Mouse (Mus musculus) testis, adult 2 months (tissue): ENCODE data around the gene Zfp362. TPM values are rescaled to one million over a fixed set of nuclear protein-coding genes. Genes with fewer than 3 reads are reported as not detected.

Source experiments
- H3K27ac ChIP-seq: fragments of 200-500 bp; 2 replicates; pipeline ENCODE4 v1.5.1; 2012; ENCODE audit warnings: low read depth, low read length; ENCODE audit not compliant: control insufficient read depth, insufficient read depth
- H3K27me3 ChIP-seq: fragments of 200-500 bp; 2 replicates; pipeline ENCODE4 v1.6.1; 2012; ENCODE audit warnings: mild to moderate bottlenecking, low read length, moderate library complexity; ENCODE audit not compliant: control insufficient read depth, insufficient read depth
- H3K36me3 ChIP-seq: fragments of 200-500 bp; 2 replicates; pipeline ENCODE4 v1.6.1; 2012; ENCODE audit warnings: mild to moderate bottlenecking, low read length; ENCODE audit not compliant: control insufficient read depth, insufficient read depth
- H3K4me1 ChIP-seq: fragments of 200-500 bp; 2 replicates; pipeline ENCODE4 v1.6.1; 2012; ENCODE audit warnings: low read length; ENCODE audit not compliant: control insufficient read depth, insufficient read depth
- H3K4me3 ChIP-seq: fragments of 200-500 bp; 2 replicates; pipeline ENCODE4 v1.5.1; 2012; ENCODE audit warnings: low read depth, mild to moderate bottlenecking, low read length, moderate library complexity, mixed read lengths; ENCODE audit not compliant: control insufficient read depth
- CTCF ChIP-seq: fragments of 200-500 bp; IDR thresholded peaks from 2 replicates; pipeline ENCODE4 v1.5.1; 2012; ENCODE audit warnings: low read depth, mild to moderate bottlenecking, inconsistent platforms, low read length, moderate library complexity; ENCODE audit not compliant: control insufficient read depth, insufficient read depth, insufficient replicate concordance
- POLR2A ChIP-seq: fragments of 200-500 bp; IDR thresholded peaks from 2 replicates; pipeline ENCODE4 v1.6.1; 2012; ENCODE audit warnings: low read depth, mild to moderate bottlenecking, inconsistent platforms, low read length, moderate library complexity; ENCODE audit not compliant: control insufficient read depth
- polyA plus RNA-seq: library from polyadenylated mRNA; depleted of rRNA; stranded (reverse); fragments of >200 nt; gene quantifications from 2 replicates; pipeline ENCODE4 v1.2.3, GENCODE M21; 2012

Gene Zfp362
- polyA plus RNA-seq, 1 experiment: 16.0 TPM

DNA sequence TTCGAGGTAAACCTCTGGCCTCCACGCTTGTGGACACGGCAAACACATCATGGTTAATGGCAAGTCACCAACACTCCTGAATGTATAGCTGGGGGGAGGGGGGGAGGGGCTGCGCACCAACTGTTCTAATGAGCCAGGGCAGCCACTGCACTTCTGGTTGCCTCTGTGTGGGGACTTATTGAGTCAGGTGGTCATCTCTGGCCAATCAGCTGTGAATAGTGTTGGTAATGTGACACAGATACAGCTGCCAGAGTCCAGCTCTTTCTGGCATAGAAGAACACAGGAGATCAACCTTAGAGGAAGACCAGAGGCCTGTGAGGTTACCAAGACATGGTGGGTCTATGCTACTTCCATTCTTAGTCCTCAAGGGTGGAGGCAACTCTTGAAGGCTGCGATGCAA is 35.1 kb downstream of the Zfp362 start:
- H3K27ac ChIP-seq: no peak overlapping the region
- TF ChIP-seq CTCF (no peak), POLR2A (no peak)
- no peaks in the 10 kb centered on the region for H3K27me3 ChIP-seq
- peaks cover 12% of the 10 kb centered on the region for H3K4me1 ChIP-seq
- no peak overlapping the region for H3K4me3 ChIP-seq
- H3K36me3 ChIP-seq: no peaks in the 10 kb centered on the region

DNA sequence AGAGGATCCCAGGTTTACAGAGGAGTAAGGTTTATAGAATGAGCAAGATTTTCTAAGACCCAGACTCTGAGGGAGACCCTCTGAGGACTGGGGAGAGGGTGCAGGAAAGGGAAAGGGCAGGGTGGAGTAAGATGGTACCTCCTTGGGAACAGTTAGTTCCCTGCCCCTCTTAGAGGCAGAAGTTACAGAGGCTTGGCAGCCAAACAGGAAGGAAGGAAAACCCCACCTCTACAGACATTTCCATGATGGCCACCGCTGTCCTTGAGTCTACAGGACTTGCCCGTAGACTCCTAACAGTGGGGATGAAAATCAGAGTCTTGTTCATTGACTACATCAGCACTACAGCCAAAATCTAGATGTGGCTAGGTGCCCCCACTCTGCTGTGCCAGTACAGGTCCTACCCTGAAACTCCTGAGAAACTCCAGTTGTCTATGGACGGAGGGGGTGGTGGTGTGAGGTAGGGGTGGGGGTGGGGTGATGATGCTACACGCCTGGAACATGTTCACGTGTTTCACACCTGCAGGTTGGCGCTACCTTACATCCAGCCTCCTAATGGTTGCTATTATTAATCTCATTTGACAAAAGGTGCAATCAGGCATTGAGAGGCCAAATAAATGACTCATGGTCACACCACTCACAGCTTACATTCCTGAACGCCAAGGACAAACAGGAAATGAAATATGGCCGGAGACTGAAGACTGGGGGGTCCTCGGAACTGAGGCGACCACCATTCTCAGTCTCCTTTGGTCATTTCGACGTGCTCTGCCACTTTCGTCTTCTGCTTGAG is 36.1 kb downstream of the Zfp362 start:
- TF ChIP-seq CTCF (no peak), POLR2A (no peak)
- no peak overlapping the region for H3K27ac ChIP-seq

GRCm38 (mm10) chr4:128768120-128768519 is 37.7 kb downstream of the Zfp362 start:
- no peaks in the 10 kb centered on the region for H3K36me3 ChIP-seq
- H3K4me3 ChIP-seq: no peak overlapping the region
- peaks cover 12% of the 10 kb centered on the region for H3K4me1 ChIP-seq
- no peak overlapping the region for H3K27ac ChIP-seq
- H3K27me3 ChIP-seq: no peaks in the 10 kb centered on the region
- TF ChIP-seq POLR2A (no peak), CTCF (no peak)

More for the DNA sequence above, 36.1 kb downstream of the Zfp362 start:
- Histone ChIP-seq H3K4me1 (peaks cover 12% of the 10 kb centered on the region), H3K4me3 (no peak overlapping the region), H3K36me3 (no peaks in the 10 kb centered on the region), H3K27me3 (no peaks in the 10 kb centered on the region)

DNA sequence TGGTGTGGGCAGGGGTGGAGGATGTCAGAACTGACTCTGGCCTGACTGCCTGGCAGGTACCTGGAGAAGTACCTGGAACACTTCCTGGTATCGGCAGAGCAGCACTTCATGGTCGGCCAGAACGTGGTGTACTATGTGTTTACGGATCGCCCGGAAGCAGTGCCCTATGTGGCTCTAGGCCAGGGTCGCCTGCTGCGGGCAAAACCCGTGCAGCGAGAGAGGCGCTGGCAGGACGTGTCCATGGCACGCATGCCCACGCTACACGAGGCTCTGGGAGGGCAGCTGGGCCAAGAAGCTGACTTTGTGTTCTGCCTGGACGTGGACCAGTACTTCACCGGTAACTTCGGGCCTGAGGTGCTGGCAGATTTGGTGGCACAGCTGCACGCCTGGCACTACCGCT is 38.9 kb downstream of the Zfp362 start:
- peaks cover 12% of the 10 kb centered on the region for H3K4me1 ChIP-seq
- H3K27ac ChIP-seq: no peak overlapping the region
- H3K27me3 ChIP-seq: no peaks in the 10 kb centered on the region
- TF ChIP-seq CTCF: no peak
- TF ChIP-seq POLR2A: no peak
- no peaks in the 10 kb centered on the region for H3K36me3 ChIP-seq
- H3K4me3 ChIP-seq: peak overlapping the region; percentile 11

GRCm38 (mm10) chr4:128760029-128760428 is 45.8 kb downstream of the Zfp362 start:
- no peaks in the 10 kb centered on the region for H3K4me1 ChIP-seq
- H3K27me3 ChIP-seq: no peaks in the 10 kb centered on the region
- H3K27ac ChIP-seq: no peak overlapping the region
- TF ChIP-seq CTCF: no peak
- TF ChIP-seq POLR2A: no peak
- no peak overlapping the region for H3K4me3 ChIP-seq
- H3K36me3 ChIP-seq: no peaks in the 10 kb centered on the region

DNA sequence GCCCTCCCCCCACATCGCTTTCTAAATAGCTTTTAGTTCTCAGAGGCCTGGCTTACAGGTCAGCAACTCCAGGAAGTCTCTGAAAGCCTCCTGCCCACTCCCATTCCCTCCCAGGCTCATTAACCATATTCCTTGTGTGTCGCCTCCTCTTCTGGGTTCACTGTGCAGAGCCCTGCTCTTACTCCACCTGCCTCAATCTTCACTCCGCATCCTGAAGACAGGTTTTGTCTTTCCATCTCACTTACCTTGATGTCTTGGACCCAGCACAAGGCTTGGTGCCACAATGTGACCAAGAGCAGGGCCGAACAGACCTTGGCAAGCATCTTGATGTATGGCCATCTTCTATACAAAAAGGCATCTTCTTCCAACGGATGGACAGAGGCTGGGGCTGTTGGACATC is 46.6 kb downstream of the Zfp362 start:
- Histone ChIP-seq H3K4me3 (no peak overlapping the region), H3K27ac (no peak overlapping the region), H3K27me3 (no peaks in the 10 kb centered on the region), H3K36me3 (no peaks in the 10 kb centered on the region), H3K4me1 (no peaks in the 10 kb centered on the region)
- TF ChIP-seq POLR2A: no peak
- no peak for TF ChIP-seq CTCF

DNA sequence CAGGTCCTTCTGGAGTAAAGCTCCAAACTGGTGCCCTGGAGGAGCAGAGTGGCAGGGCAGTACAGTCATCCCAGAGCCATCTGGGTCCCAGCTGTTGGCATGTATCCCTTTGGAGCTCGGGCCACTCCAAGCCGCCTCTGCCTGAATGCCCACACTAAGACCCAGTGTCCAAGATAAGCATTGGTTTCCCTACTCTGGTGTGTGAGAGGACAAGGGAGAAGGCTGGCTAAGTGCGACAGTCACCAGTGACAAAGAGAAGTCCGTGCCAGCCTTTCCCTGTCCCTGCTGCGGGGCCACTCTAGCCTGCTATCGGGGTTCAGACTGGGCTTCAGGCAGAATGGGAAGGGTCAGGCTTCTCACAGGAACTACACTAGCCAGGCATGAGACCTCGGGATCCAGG is 49.9 kb downstream of the Zfp362 start:
- TF ChIP-seq POLR2A (no peak), CTCF (no peak)
- Histone ChIP-seq H3K4me3 (no peak overlapping the region), H3K4me1 (no peaks in the 10 kb centered on the region), H3K27me3 (no peaks in the 10 kb centered on the region), H3K36me3 (peaks cover 1% of the 10 kb centered on the region; the same call in 1 of the 2 replicates), H3K27ac (no peak overlapping the region)

- Histone ChIP-seq H3K27me3 (no peaks in the 10 kb centered on the region), H3K4me1 (no peaks in the 10 kb centered on the region), H3K27ac (no peak within 1 kb of the TSS), H3K4me3 (no peak within 1 kb of the TSS), H3K36me3 (peaks cover 1% of the 10 kb centered on the region)
- TF ChIP-seq POLR2A (no peak), CTCF (no peak)
These were observed 50.8 kb downstream of the Zfp362 start, which contains the start of gene A3galt2 for GRCm38 (mm10) chr4:128755064-128755463. TSS of gene A3galt2 (plus strand) at chr4:128755364.
